Mouse (Mus musculus) thymus, adult 2 months (tissue): ENCODE measurements around the gene Topaz1.

ENCODE experiments used
- CTCF ChIP-seq: fragments of 200-500 bp; IDR thresholded peaks from 2 replicates; pipeline ENCODE4 v1.5.1; 2012; ENCODE audit warnings: mild to moderate bottlenecking, control low read depth, low read length, moderate library complexity, borderline replicate concordance; ENCODE audit not compliant: control insufficient read depth, poor library complexity, insufficient read depth; ENCODE audit errors: extremely low read depth
- POLR2A ChIP-seq: fragments of 200-500 bp; IDR thresholded peaks from 2 replicates; pipeline ENCODE4 v1.6.1; 2012; ENCODE audit warnings: mild to moderate bottlenecking, low read length, control low read depth, moderate library complexity; ENCODE audit not compliant: control insufficient read depth, poor library complexity, insufficient read depth; ENCODE audit errors: extremely low read depth

- no peak for TF ChIP-seq POLR2A
- TF ChIP-seq CTCF = no peak
Observed at GRCm38 (mm10) chr9:122843760-122844159, 96.6 kb downstream of the Topaz1 start, which contains the start of gene Gm35549.
